Mouse (Mus musculus): ENCODE results near the gene Mctp1. TPM values are rescaled to one million over a fixed set of nuclear protein-coding genes. Genes with fewer than 3 reads are reported as not detected.

The Mctp1 gene
- polyA plus RNA-seq (2017; shearing (Covaris generic)) = 19.0 TPM

DNA sequence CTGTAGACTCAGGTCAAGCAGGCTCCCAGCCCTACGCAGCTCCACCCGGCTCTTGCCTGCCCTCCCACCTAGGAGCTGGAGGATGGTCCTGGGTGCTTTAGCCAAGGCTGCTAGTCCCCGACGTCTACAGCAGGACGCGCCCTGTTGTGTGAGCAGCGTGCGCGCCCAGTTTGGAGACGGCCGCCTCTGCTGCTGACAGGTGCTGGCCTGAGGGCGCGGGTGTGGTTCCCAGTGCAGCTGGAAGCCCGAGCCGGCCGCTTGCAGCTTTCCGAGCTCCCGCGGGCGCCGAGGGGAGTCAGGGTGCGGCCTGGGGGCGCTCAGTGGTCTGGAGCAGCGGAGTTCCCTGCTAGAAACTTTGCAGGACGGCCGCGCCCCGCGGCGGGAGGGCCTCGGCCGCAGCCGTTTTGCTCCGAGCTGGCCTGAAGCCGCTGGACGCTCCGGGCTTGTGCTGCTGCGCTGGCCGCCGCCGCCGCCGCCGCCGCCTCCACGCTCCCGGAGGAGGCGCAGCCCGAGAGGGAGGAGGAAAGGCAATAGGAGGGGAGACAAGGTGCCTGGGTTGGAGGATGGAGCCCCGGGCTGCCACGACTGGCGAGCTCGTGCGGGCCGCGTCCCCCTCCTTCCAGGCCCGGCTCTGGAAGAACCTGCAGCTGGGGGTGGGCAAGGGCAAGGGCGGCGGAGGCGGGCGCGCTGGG is at the start of gene Mctp1:
Gene Mctp1, plus strand, starts transcription at position 564 of the 692 bp plus-strand sequence.

Other genes starting within 250 kb of the Mctp1 start
- not detected for gene Fam81b, start 79.5 kb upstream of the Mctp1 start, polyA plus RNA-seq (2017; shearing (Covaris generic))